In genomic region chr8:30817028-30817427, GRCm38 (mm10) we compare ENCODE assay signal across 19 mouse cellular contexts.
"Had no signal": no experiment of that assay in that cellular context is flagged by ENCODE, and none has a peak within 500 bp of the region (broad histone marks: within the 10 kb centered on the region; RNA-seq: fewer than 3 reads in every experiment).

No protein-coding gene starts in this region.

- H3K4me3 ChIP-seq: midbrain, embryonic 10.5 days; midbrain, embryonic 12.5 days; myocyte; neural tube, embryonic 13.5 days; neural tube, embryonic 15.5 days had no signal

- H3K36me3 ChIP-seq: midbrain, embryonic 10.5 days; midbrain, embryonic 12.5 days; neural tube, embryonic 13.5 days; neural tube, embryonic 15.5 days had no signal

- H3K4me1 ChIP-seq: midbrain, embryonic 10.5 days; midbrain, embryonic 12.5 days; neural tube, embryonic 13.5 days; neural tube, embryonic 15.5 days had no signal

- H3K9ac ChIP-seq: lung, embryonic 14.5 days; midbrain, embryonic 12.5 days; neural tube, embryonic 13.5 days; neural tube, embryonic 15.5 days had no signal

- ATAC-seq: midbrain, embryonic 16.5 days had no signal

- DNase-seq: lung, adult 18-20 months; lung, embryonic 14.5 days; lung, postnatal 10 days; lung, postnatal 4 days; midbrain, embryonic 14.5 days; retina, postnatal 1 day; right cerebral cortex, adult 18-20 months; right cerebral cortex, postnatal 25 days; right cerebral cortex, postnatal 4 days; spleen, adult 18-20 months; thymus, adult 18-20 months; thymus, postnatal 14 days; thymus, postnatal 36 days had no signal

- H3K9me3 ChIP-seq: midbrain, embryonic 10.5 days; midbrain, embryonic 12.5 days; neural tube, embryonic 13.5 days; neural tube, embryonic 15.5 days had no signal

- H3K4me2 ChIP-seq: lung, embryonic 14.5 days; midbrain, embryonic 12.5 days; neural tube, embryonic 13.5 days; neural tube, embryonic 15.5 days had no signal

- H3K27ac ChIP-seq: midbrain, embryonic 10.5 days; midbrain, embryonic 12.5 days; neural tube, embryonic 13.5 days; neural tube, embryonic 15.5 days had no signal

- H3K27me3 ChIP-seq: midbrain, embryonic 12.5 days; neural tube, embryonic 13.5 days; neural tube, embryonic 15.5 days had no signal
